Mouse (Mus musculus) cerebral cortex, adult 2 months (tissue): ENCODE data around the gene Rpl18.

Source experiments
- WGBS: fragments of 180-500 bp; shearing (Covaris S2); methylation state at CpG from one replicate; pipeline ENCODE4 v1.1.7; 2018; 5-methylcytosine and 5-hydroxymethylcytosine counted together

The Rpl18 gene

DNA sequence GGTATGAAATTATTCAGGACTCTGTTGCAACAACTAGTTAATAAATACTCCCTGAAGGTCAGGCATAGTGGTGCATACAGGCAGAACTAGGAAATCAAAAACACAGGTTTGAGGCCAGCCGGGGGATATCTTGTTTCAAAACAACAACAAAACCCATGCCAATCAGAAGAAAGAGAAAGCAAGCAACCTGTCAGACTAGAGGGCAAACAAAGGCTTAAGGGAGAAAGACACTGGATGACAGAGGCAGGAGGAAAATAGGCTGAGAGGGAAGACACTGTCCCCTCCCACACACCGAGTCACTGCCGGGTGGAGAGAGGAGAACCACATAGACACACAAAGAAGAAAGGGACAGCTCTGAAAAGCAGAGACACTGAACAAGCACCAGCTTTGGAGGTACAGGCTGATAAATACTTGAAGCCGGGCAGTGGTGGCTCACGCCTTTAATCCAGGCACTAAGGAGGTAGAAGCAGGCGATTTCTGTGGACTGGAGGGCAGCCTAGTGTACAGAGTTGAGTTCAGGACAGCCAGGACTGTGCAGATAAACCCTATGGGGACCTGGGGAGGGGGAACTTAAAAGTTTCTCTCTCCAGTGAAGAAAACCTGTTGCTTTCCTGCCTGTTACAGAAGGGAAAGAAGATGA lies 1.3 kb upstream of the Rpl18 start:
- WGBS = 56% methylated on average over 6 of the region's 6 CpGs

DNA sequence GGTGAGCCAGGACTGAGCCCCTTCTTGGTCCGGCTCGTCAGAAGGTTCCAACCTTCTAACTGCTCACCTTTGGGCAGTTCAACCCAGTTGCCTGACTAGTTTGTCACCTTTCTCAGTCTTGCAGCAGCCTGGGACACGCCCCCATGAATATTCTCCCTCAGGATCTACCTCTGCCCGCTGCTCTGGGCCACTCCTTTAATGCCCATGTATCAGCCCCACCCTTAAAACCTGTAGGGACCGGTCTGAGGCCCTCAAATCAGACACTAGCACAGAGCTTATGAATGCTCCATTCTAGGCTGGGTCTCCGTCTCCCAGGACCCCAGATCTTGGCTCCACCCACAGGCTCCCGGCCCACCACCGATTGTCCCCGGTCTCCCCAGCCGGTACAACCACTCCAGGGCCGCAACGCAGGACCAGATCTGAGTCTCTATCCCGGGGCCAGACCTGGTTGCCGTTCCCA lies 597 bp upstream of the Rpl18 start:
- WGBS = 8% methylated on average over 14 of the region's 14 CpGs

GRCm38 (mm10) chr7:45715741-45716459 lies 643 bp downstream of the Rpl18 start:
- WGBS = 77% methylated on average over 19 of the region's 19 CpGs

DNA sequence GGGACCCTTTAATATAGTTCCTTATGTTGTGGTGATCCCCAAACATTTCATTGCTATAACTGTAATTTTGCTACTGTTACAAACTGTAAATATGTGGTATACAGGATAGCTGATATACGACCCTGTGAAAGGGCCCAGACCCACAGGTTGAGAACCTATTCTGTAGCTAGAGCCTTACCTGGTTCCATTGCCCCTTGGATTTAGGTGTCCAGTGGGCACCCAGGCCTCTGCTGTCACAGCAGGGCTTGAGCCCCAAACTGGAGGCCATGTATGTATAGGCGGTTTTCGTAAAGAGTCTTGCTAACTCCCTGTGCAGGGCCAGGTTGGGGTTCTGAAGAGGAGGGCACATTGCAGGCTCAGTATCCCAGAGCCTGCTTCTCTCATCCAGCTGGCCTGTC lies 1.2 kb downstream of the Rpl18 start:
- 86% methylated on average over 3 of the region's 3 CpGs for WGBS

- WGBS = 5% methylated on average over 31 of the region's 31 CpGs
Observed at GRCm38 (mm10) chr7:45716952-45717917, 2.0 kb downstream of the Rpl18 start.

- WGBS = under 1% methylated on average over 41 of the region's 41 CpGs
Observed at GRCm38 (mm10) chr7:45717918-45718297, 2.7 kb downstream of the Rpl18 start, which contains the start of gene Sphk2. Gene Sphk2, minus strand, starts transcription at chr7:45718002.

- under 1% methylated on average over 20 of the region's 20 CpGs for WGBS
Observed at GRCm38 (mm10) chr7:45718331-45718730, 3.1 kb downstream of the Rpl18 start.

DNA sequence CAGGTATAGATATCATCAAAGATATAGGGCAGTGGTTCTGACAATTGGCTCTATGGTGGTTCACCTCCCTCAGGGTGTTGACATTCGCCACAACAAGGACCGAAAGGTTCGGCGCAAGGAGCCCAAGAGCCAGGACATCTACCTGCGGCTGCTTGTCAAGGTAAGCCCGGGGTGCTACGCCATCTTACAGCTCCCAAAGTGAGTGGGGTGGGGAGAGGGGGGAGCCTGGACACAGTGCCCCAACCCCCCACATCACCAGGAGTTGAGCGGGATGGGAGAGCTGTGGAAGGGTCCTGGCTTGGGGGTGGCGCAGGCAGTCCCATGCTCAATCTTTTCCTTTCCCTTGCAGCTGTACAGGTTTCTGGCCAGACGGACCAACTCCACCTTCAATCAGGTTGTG lies 3.9 kb downstream of the Rpl18 start:
- 83% methylated on average over 10 of the region's 10 CpGs for WGBS

DNA sequence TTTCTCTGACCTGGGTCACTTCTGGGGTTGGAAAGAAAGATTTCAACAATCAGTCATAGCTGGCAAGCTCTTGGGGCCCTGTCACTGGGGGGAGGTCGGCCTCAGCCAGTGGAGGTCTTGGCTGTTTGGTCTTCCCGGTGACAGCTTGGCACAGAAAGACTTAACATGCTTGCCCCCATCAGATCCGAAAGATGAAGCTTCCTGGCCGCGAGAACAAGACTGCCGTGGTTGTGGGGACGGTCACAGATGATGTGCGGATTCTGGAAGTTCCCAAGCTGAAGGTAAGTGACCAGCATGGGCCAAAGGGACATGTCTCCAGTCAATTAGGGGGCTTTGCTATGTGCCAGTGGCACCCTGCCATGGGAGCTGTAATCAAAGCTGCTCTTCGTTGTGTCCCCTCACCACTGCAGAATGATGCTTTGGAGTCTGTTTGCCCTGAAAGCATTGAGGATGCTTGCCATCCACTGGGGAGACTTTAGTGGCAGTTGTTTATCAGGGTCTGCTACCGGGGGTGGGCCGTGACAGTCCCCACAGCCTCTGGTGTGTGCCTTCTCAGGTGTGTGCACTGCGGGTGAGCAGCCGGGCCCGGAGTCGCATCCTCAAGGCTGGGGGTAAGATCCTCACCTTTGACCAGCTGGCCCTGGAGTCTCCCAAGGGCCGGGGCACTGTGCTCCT lies 4.6 kb downstream of the Rpl18 start:
- WGBS = 86% methylated on average over 16 of the region's 16 CpGs

GRCm38 (mm10) chr7:45720413-45721233 lies 5.4 kb downstream of the Rpl18 start, which contains the start of gene Fam83e:
Gene Fam83e, plus strand, starts transcription at chr7:45721212.
- 81% methylated on average over 14 of the region's 14 CpGs for WGBS

GRCm38 (mm10) chr7:45721234-45721571 lies 5.9 kb downstream of the Rpl18 start:
- 66% methylated on average over 7 of the region's 7 CpGs for WGBS

- 68% methylated on average over 13 of the region's 13 CpGs for WGBS
Observed at GRCm38 (mm10) chr7:45721642-45722347, 6.5 kb downstream of the Rpl18 start.

DNA sequence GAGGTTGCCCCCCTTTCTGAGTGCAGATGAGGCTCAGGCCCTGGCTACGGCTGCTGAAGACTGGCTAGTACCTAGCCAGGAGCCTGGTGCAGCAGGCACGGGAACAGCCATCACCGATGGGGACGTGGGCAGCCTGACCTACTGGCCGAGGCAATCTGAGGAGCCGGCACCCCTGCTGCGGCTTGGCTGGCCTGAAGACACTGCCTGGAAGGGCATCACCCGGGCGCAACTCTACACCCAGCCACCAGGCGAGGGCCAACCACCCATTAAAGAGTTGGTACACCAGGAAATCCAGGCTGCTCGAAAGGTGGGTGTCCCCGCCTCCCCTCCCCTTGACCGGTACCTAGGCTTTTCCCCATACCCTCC lies 7.1 kb downstream of the Rpl18 start:
- 74% methylated on average over 13 of the region's 13 CpGs for WGBS

- WGBS = 88% methylated on average over 4 of the region's 4 CpGs
Observed at GRCm38 (mm10) chr7:45723301-45723700, 8.0 kb downstream of the Rpl18 start.

DNA sequence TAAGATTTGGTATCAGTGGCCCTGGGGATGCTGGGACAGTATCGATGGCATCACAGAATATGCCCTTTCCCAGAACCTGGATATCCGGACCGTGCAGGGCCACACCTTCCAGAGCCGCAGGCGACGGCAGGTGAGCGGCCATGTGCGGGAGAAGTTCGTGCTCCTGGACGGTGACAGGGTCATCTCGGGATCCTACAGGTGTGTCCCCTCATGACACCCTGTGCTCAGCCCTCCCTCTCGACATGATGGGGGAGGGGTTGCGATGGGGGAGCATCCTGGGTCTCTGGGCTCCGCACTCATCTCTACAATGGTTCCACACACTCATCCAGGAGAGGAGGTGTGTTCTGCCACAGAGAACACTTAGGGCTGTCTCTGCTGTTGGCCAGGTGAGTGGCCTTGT lies 8.5 kb downstream of the Rpl18 start:
- WGBS = 95% methylated on average over 14 of the region's 14 CpGs

DNA sequence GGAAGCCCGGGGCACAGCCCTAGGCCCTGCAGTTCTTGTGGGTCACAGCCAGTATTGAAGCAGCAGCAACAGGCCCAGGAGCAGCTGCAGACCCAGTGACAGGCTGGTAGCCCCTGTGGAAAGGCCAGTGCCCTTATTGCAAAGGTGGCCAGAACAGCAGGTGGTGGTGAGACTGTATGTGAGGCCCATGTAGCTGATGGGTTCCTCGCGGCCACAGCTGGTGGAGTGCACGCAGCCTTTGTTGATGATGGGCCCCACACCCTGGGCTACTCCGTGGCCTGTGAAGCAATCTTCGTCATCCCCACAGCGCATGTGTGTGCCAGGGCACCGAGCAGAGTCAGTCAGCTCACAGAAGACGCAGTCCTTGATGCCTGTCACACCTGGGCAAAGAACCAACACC lies 9.9 kb downstream of the Rpl18 start:
- 87% methylated on average over 9 of the region's 9 CpGs for WGBS

GRCm38 (mm10) chr7:45725713-45726112 lies 10.5 kb downstream of the Rpl18 start, which contains the start of gene Spaca4:
Gene Spaca4, minus strand, starts transcription at chr7:45725813.
- WGBS = 92% methylated on average over 11 of the region's 11 CpGs

- WGBS = 94% methylated on average over 10 of the region's 10 CpGs
Observed at GRCm38 (mm10) chr7:45726419-45726818, 11.2 kb downstream of the Rpl18 start.

DNA sequence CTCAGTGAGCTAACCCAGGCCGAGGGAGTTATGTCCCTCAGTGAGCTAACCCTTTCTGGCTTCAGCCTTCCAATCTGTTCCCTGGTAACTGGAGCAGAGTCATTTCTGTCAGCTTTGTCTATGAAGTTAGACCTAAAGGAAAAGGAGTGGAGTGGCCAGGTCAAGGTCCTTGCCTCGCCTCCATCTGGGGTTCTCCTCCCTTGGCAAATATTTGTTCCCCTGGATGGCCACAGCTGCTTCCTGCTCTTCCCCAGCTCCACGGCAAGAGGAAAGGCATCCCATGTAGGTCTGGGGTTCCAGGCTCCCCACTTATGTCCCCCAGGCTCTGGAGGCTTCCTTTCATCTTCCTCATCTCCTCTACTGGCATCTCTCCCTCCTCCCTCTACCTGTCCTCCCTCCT lies 12.4 kb downstream of the Rpl18 start:
- WGBS = 86% methylated on average over 3 of the region's 3 CpGs
